Mouse (Mus musculus): ENCODE results near the gene Atxn7l1. TPM values are rescaled to one million over a fixed set of nuclear protein-coding genes. Genes with fewer than 3 reads are reported as not detected.

The Atxn7l1 gene
- 10 to 100 TPM; 13.9 to 15.4 TPM for total RNA-seq (2021)
- long read RNA-seq, experiment 1, transcript Atxn7l1-203 (4 exons, 1,675 nt): major isoform, 5 of 10 reads
- long read RNA-seq, experiment 1, partial matches to known transcripts: 2 of 10 reads
- long read RNA-seq, experiment 1, other reads (novel, unspliced or antisense): 3 of 10 reads
- long read RNA-seq, experiment 2, transcript Atxn7l1-203 (4 exons, 1,675 nt): major isoform, 10 of 12 reads
- long read RNA-seq, experiment 2, partial matches to known transcripts: 1 of 12 reads
- long read RNA-seq, experiment 2, other reads (novel, unspliced or antisense): 1 of 12 reads

DNA sequence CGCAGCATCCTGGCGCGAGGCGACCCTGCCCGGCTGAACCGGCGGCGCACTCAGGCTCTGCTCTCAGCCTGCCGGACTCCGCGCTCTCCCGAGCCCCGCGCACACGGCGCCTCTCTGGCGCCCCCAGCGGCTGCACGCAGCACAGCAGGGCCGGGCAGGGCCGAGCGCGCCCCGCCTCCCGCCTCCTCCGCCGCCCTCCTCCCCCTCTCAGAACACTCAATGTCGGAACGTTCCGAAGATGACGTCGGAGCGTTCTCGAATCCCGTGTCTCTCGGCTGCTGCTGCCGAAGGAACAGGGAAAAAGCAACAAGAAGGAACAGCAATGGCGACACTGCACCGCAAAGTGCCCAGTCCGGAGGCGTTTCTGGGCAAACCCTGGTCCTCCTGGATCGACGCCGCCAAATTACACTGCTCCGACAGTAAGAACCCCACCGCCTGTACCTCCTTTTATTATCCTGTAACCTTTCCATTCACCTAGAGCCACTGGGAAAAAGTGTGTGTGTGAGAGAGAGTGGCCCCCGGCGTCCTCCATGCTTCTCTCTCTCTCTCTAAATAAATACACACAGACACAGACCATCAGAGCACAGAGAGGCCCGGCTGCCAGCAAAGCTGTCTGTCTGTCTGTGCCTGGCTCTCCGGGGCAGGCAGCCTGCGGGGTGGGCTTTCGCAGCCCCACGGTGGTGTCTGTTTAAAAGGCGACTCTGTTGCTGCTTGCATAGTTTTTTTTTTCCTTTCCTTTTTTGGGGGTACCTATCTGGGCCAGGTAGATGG, at the start of gene Atxn7l1:
Atxn7l1 (plus strand) TSS at position 197 of the 771 bp plus-strand sequence.
- peak; percentile 91 for DNase-seq
- intact Hi-C loops (cut with DNase I; ENCODE audit: low total_unique reads): loop anchor here (10.0 kb wide), 1 partner anchor 107 kb away; no protein-coding TSS in a partner anchor

DNA sequence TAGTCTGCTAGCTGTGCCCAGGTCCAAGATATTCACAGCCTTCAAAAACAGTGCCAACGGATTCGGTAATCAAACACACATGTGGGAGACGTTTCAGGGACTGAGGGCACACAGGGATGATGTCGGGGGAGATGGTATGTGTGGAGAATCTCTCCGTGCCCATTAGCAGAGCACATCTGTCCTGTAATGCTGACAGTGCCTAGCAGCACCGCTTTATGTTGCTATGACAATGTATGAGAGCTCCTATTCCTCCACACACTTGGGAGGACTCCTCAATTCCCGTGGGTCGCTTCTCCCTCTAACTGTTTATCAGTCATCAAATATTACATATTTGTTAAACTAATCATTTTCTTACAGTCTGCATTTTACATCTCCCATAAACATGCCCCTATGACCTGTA, 45.9 kb upstream of the Atxn7l1 start:
- intact Hi-C loops (cut with DNase I; ENCODE audit: low total_unique reads): no loop called here
- no peak for DNase-seq

DNA sequence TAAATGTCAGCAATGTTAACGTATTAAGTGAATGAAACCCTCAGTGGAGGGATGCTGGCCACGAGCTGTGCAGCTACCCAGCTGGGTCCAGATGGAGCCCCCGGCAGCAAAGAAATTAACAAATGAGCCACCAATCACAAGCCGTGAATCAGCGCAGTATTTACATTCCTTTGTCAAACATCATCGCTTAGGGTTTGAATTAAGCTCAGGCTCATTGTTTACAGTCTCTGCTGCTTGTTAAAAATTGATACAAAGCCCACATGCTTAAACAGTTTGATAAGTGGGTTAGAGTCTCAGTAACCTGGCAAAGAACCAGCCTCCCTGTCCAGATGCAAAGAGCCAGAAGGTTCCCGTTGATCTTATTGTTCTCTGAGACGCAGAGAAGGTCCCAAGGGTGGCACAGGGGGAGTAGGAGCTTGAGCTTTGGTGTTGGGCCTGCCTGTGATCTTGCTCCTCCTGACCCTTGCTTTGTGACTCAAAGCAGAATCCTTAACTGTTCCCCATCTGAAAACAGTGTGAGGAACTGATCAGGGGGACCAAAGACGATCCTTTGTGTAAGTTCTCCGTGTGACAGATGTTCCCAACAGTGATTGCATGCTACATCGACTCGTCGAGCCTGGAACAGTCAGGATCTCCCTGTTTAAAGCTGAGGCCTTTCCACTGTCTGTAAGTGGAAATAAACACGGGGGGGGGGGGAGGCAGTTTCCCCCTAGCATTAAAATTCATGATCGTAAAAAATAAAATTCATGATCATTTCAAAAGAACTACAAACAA, 45.0 kb upstream of the Atxn7l1 start:
- no peak for DNase-seq
- intact Hi-C loops (cut with DNase I; ENCODE audit: low total_unique reads): no loop called here

DNA sequence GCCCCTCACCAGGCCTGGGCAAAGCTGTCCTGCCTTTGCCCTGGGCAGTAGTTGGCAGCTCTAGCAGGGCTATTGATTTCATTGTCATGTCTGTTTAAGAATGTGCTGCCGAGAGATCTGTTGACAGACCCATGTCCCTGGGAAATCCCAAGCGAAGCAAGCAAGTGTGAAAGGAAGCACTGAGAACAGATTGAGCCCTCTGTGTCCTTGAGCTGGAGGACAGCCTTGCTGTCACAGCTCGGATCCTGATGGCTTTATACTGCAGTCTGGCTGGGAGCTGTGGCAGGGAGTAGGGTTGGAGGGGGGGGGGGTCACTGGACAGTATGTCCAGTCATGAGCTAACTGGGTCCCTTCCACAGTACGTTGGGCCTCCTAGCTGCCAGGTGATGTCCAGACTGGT, 41.8 kb upstream of the Atxn7l1 start:
- DNase-seq: no peak
- intact Hi-C loops (cut with DNase I; ENCODE audit: low total_unique reads): loop anchor here (5.0 kb wide), 1 partner anchor 78 kb away; no protein-coding TSS in a partner anchor

DNA sequence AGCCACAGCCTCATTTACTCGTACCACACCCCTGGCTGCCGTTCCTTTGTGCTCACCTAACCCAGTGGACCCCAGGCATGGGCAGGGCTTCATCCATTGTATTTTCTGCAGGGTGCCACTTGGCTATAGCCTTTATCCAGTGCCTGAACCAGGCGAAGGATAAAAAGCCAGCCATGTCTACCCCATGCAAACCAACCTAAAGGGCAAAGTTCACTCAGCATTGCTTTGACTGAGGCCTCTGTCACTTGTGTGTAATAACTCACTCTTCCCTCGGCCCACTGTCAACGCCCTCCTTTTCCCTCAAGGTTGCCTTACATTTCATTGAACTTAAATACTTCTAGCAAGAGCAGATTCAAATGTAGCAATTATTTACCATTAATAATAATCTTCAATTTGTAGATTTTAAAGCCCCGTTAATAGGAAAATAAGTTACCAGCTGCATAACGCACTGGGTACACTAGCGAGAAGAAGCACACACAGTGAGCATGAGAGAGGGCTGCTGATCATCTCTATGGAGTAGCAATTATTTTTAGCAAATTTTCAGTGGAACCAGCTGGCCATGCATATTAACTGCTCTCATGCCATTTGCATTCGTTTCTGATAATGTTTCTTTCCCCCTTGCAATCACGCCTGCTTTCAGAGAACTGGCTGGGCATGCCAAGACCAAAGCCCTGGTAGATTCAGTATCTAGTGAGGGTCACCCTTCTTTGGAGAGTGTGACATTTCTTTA, 40.9 kb upstream of the Atxn7l1 start:
- DNase-seq: no peak
- intact Hi-C loops (cut with DNase I; ENCODE audit: low total_unique reads): loop anchor here (5.0 kb wide), 1 partner anchor 79 kb away; no protein-coding TSS in a partner anchor

DNA sequence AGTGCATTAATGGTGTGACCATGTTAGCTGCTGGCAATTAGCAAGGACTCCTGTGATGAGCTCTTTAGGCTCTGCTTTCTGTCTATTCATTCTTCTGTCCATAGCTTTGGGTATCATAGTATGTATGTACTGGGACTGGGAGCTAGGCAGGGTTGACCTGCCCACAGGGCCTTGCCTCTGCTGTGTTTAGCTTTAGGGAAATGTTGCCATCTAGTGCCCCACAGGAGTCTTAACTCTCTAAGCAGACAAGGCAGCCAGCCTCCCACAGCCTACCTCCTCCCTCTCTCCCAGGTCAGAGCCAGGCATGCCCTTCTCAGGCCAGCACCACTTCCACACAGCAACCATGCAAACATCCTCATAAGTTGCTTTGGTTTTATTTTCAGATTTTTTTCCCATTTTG, 38.0 kb upstream of the Atxn7l1 start:
- intact Hi-C loops (cut with DNase I; ENCODE audit: low total_unique reads): loop anchor here (5.0 kb wide), 1 partner anchor 82 kb away; no protein-coding TSS in a partner anchor
- DNase-seq: peak; percentile 16

DNA sequence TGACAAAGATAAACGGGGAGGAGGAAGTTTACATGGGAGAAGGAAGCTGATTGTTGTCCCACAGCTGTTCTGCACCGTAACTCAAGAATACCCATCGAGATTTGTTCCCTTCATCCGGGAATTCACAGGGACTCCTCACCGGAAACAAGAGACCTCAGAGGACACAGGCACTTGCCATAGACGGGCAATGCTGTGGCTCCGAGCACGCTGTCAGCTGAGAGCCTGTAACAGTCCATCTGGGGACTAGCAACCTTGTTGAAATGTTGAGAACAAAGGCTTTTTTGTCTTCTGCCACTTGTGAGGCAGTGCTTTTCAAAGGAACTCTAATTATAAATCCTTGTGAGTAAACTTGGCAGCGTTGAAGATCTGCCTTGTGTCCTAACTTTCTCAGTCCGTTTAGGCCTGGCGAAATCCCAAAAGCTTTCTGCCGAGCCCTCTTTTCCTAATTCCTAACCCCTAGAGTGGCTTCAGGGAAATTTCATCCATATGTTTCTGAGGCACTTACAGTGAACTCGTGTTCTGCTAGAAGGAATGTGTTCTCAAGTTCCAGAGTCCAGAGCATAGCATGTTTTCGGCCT, 36.5 kb upstream of the Atxn7l1 start:
- peak; percentile 29 for DNase-seq
- intact Hi-C loops (cut with DNase I; ENCODE audit: low total_unique reads): loop anchor here (10.0 kb wide), 1 partner anchor 176 kb away; no protein-coding TSS in a partner anchor

DNA sequence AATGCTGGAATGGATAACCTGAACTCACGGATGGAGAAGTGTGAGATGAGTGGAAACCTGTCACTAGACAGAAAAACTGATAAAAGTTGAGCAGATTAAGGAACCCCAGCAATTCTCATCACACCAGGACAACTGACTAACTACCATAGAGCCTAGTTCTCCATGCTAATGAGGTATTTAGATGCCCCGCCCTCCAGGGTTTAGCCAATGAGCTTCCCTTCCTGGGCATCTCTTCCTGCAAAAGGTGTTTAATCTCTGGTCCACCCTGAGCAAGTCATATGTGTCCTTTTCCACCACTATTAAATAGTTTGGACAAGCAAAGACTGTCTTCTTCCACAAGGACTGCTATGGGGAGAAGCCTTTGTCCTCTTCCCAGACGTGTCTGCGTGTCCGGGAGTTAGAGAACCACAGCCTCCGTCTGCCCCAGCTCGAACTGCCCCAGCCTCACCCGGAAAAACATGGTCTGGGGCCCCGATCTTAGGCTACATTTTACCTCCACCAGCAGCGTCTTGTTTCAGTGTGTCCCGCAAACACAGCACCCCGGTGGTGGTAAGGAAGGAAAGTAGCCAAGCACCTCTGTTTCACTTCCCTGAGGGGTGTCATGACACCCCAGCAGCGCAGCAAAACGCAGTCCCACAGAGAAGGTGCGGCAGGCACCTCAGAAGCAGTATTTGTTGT, 28.7 kb upstream of the Atxn7l1 start:
- intact Hi-C loops (cut with DNase I; ENCODE audit: low total_unique reads): loop anchor here (10.0 kb wide), 1 partner anchor 184 kb away; no protein-coding TSS in a partner anchor
- DNase-seq: no peak

DNA sequence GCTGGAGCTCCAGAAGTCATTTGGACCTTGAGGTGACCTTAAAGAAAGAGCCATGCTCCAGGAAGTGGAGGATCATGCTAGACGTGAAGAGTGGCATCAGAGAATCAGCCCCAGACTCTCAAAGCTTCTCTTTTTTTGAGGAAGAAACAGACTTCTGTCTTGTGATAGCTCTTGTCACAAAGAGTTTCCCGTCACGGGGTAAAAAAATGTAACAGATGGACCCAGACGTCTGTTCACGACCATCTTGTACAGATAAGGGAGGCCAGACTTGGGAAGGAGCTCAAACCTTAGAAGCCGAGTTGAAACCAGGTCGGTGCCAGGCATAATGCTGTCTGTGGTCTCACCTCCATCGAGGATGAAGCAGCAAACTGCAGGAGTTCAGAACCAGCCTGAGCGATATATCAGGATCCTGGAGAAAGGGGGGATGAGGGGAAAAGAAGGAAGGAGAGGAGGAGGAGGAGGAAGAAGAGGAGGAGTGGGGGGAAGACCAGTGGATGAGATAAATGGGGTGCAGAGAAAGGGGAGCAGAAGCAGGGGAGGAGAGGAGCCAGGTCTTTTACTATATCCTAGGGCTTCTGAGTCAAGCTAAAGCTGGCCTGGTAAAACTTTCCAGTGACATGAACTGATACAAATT, 21.8 kb upstream of the Atxn7l1 start:
- no peak for DNase-seq
- intact Hi-C loops (cut with DNase I; ENCODE audit: low total_unique reads): no loop called here

DNA sequence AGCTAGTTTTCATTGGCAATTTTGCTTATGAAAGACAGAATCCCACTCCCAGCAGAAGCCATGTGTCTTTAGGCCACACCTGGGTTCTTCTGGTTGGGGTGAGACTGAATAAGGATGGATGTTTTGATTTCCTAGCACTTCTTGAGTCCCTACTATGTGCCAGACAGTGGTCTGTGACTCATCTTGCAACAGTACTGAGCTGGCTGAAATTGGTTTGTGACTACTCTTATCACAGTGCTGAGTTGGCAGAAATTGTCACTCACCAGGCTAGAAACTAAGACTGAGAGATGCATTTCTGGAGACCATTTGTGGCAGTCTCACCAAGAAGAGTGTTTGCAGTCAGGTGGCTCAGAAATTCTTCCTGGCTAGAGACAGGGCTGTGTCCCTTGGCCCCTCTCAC, 21.2 kb upstream of the Atxn7l1 start:
- intact Hi-C loops (cut with DNase I; ENCODE audit: low total_unique reads): no loop called here
- no peak for DNase-seq

DNA sequence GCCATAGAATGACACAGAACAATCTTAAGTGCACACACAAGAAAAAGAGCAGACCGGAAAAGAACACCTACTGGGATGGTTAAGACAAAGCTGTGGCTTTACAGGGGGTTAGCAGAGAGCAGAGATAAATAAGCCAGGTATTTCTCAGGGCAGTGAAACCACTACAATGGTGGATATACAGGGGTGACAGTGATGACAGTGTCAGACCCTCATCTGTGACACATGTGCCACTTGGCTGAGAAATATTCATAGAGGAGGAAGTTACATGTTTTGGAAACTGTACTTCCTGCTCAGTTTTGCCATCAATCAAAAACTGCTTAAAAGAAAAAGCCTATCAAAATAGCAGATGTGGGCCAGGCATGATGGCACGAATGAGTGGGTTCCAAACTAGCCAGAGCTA, 19.4 kb upstream of the Atxn7l1 start:
- DNase-seq: no peak
- intact Hi-C loops (cut with DNase I; ENCODE audit: low total_unique reads): no loop called here

DNA sequence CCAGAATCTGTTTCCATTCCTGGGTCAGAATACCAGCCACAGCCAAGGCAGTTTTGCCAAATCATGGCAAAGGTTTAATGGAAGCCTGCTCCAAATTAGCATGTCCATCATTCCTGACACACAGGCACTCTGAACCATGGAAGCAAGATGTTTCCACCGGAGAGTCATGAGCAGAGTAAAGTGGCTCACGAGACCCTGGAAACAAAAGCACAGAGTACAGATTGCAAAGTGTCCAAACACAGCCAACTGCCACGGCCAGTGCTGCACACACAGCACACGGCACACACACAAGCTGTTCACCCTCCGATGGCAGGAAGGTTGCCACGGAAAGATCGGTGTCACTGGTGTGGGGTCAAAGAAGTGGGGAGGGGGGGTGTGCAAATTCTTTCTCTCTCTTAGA, 18.8 kb upstream of the Atxn7l1 start:
- DNase-seq: no peak
- intact Hi-C loops (cut with DNase I; ENCODE audit: low total_unique reads): no loop called here

DNA sequence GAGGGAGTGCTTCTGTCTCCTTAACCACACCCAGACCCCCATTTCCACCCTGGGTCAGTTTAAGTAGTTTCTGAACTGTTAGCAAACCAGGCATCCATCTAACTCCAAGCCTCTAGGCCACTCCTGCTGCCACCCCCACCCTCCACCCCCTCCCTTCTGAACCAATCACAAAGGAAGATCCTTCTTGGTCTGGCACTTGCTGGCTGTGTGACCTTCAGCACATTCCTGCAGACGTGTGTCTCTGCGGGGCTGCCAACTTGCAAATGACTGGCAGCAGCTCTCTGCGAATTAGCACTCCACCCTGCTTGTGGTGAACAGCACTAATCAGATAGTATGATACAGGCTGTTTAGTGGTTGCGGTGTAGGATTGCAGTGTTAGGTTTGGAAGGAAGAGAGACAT, 18.1 kb upstream of the Atxn7l1 start:
- intact Hi-C loops (cut with DNase I; ENCODE audit: low total_unique reads): no loop called here
- DNase-seq: peak; percentile 44

DNA sequence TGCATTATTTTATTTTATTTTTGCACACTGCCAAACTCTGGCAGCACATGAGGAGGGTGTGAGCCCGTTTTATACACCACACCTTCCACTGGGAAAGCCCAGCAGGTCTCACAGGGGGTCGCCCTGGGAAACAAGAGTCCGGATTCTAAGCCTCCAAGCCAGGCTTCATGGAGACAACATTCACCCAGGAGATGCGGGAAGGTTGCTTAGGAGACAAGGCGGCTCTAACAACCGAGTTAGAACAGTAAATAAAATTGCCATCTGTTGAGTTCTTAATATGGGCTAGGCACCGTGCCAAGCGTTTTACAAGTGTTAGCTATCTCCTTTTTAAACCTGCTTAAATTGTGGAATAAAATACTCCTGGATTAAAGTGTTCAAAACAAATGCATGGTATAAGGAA, 17.1 kb upstream of the Atxn7l1 start:
- intact Hi-C loops (cut with DNase I; ENCODE audit: low total_unique reads): no loop called here

DNA sequence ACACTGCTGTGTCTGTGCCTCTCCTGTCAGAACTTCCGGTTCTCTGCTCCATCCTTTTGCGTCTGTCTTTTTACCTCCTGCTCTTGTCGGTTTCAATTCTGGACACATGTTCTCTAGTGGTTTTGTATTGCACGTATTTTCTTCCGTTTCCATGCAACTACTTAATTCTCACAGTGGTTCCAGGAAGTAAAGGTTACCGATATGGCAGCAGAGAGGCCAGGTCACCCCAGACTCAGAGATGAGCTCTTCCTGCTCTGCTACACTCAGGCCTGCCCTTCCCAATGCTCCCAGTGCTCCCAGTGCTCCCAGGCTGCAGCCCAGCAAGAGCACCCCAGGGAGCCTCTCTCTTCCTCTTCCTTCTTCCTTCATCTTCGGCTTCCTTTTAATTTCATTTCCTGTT, 15.7 kb upstream of the Atxn7l1 start:
- no peak for DNase-seq
- intact Hi-C loops (cut with DNase I; ENCODE audit: low total_unique reads): no loop called here

More for the DNA sequence above, 17.1 kb upstream of the Atxn7l1 start:
- DNase-seq: no peak

DNA sequence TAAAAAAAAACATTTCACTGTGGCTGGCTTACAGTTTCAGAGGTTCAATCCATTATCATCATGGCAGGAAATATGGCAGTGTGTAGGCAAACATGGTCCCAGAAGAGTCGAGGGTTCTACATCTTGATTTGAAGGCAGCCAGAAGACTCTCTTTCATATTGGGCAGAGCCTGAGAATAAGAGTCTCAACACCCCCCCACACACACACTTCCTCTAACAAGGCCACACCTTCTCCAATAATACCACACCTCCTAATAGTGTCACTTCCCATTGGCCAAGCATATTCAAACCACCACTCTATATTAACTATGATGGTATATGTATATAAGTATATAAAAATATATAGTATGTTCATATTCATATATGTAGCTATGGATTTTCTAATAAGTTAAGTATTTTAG, 9.6 kb upstream of the Atxn7l1 start:
- DNase-seq: no peak
- intact Hi-C loops (cut with DNase I; ENCODE audit: low total_unique reads): no loop called here

DNA sequence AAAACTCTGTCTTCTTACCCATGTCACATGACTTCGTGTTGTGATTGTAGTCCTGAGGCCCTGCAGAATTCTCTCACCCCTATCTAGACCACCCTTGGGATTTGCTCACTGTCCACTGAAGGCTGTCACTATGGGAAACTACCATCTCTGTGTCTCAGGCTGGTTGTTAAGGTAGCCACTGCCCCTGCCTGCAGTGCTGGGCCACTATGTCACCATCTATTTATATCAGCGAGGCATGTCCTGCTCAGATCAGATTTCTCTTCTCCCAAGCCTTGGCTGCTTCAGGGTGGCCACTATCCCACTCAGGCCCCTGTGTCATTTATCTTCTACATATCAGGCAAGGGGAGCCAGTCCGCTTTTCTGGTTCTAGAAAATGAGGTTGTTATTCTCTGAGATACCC, 8.4 kb upstream of the Atxn7l1 start:
- DNase-seq: peak; percentile 23
- intact Hi-C loops (cut with DNase I; ENCODE audit: low total_unique reads): no loop called here

DNA sequence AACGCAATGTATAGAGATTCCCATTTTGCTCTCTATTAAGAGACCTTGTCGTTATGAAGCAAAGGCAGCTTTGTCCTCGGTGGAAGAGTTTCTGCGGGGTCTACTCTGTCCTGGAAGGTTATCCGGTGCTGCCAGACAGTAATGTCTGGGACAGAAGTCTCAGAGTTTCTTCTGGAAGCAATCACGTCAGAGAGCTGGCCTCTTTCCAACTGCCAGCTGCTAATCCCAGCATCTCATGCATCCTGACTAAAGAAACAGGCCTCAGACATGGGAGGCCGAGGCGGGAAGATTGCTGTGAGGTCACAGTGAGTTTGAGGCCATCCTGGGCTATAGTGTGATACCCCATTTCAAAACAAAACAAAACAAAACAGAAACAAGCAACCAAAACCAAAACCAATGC, 3.0 kb upstream of the Atxn7l1 start:
- DNase-seq: peak; percentile 28
- intact Hi-C loops (cut with DNase I; ENCODE audit: low total_unique reads): loop anchor here (10.0 kb wide), 1 partner anchor 110 kb away; no protein-coding TSS in a partner anchor

Measured in gastrocnemius, postnatal 14 days (tissue).